26 mouse cellular contexts compared by ENCODE assay signal in the genomic region with DNA sequence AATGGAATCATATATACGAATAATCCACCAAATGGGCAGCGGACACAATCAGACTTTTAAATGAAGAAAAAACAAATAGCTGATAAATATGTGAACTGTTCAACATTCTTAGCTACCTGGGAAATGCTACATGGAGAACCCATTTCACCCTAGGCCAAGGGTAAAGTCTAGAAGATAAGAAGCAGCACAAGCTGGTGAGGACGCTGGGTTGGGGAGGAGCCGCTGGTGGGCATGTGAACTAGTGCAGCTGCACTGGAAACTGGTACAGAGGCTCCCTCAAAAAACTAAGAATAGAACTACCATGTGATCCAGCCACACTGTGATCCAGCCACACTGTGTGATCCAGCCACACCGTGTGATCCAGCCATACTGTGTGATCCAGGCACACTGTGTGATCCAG.
DNase-seq lines count a peak whose midpoint lies in the region; ATAC-seq lines count a peak whose summit lies in the region.
"Had no signal": no experiment of that assay in that cellular context is flagged by ENCODE, and none has a peak within 500 bp of the region (broad histone marks: within the 10 kb centered on the region; RNA-seq: fewer than 3 reads in every experiment).

No protein-coding gene starts in this region.

- peaks cover 7% of the 10 kb centered on the region for H3K9me3 ChIP-seq in megakaryocyte, embryonic 14.5 days
- no peaks in the 10 kb centered on the region for H3K9me3 ChIP-seq in stomach, embryonic 16.5 days (replicated peaks; ENCODE audit: control insufficient read depth, low read length)
- H3K9me3 ChIP-seq: forebrain, embryonic 10.5 days; forebrain, embryonic 13.5 days; G1E; heart, embryonic 10.5 days; heart, embryonic 13.5 days had no signal

- no peak for ATAC-seq in megakaryocyte, adult 5-6 weeks (ENCODE audit: poor library complexity, severe bottlenecking)
- ATAC-seq in stomach, embryonic 16.5 days (ENCODE audit: insufficient read depth, low FRiP score) = peak; percentile 44; the same call in 1 of the 2 replicates
- ATAC-seq: forebrain, embryonic 13.5 days; forebrain, embryonic 16.5 days; Patski had no signal

- H3K9ac ChIP-seq in stomach, embryonic 16.5 days (ENCODE audit: low read length) = no peak overlapping the region
- H3K9ac ChIP-seq: forebrain, embryonic 13.5 days; heart, embryonic 13.5 days; hindbrain, embryonic 14.5 days had no signal

- H3K27ac ChIP-seq in stomach, embryonic 16.5 days (ENCODE audit: low read length) = no peak overlapping the region
- H3K27ac ChIP-seq: forebrain, embryonic 10.5 days; forebrain, embryonic 13.5 days; heart, adult 2 months; heart, embryonic 10.5 days; heart, embryonic 13.5 days; hindbrain, embryonic 14.5 days had no signal

- H3K4me2 ChIP-seq in stomach, embryonic 16.5 days (ENCODE audit: low read depth, low read length) = no peak overlapping the region
- H3K4me2 ChIP-seq: forebrain, embryonic 13.5 days; heart, embryonic 13.5 days; hindbrain, embryonic 14.5 days had no signal

- H3K4me1 ChIP-seq in megakaryocyte, embryonic 14.5 days = peaks cover 33% of the 10 kb centered on the region
- no peaks in the 10 kb centered on the region for H3K4me1 ChIP-seq in stomach, embryonic 16.5 days (ENCODE audit: control insufficient read depth, insufficient read depth, low read length)

- peak; percentile 27 for DNase-seq in testis, postnatal 10 days (ENCODE audit: low spot score)
- DNase-seq in testis, postnatal 14 days (ENCODE audit: low spot score) = no peak
- DNase-seq in urinary bladder, adult 2 months (ENCODE audit: low spot score) = no peak
- DNase-seq: adrenal gland, postnatal 10 days; adrenal gland, postnatal 36 days; B cell, adult 2 months; cerebellum, adult 18-20 months; cerebellum, adult 9-10 months; cerebellum, postnatal 14 days; gastrocnemius, postnatal 10 days; gastrocnemius, postnatal 36 days; heart, adult 2 months; heart, postnatal 14 days; heart, postnatal 4 days had no signal

- WGBS in stomach, embryonic 16.5 days = 85% methylated on average over 5 of the region's 5 CpGs

- H3K27me3 ChIP-seq in megakaryocyte, embryonic 14.5 days (replicated peaks) = peaks cover 7% of the 10 kb centered on the region
- no peaks in the 10 kb centered on the region for H3K27me3 ChIP-seq in stomach, embryonic 16.5 days (ENCODE audit: control insufficient read depth, insufficient read depth, low read length)
- H3K27me3 ChIP-seq: CH12.LX; forebrain, embryonic 13.5 days; heart, embryonic 13.5 days; Patski had no signal

- peak overlapping the region; percentile 33 for H3K4me3 ChIP-seq in megakaryocyte, embryonic 14.5 days (replicated peaks)
- H3K4me3 ChIP-seq in stomach, embryonic 16.5 days (replicated peaks; ENCODE audit: low read length) = no peak overlapping the region
- H3K4me3 ChIP-seq: forebrain, embryonic 10.5 days; forebrain, embryonic 13.5 days; heart, adult 2 months; heart, embryonic 10.5 days; heart, embryonic 13.5 days had no signal

- H3K36me3 ChIP-seq in megakaryocyte, embryonic 14.5 days (replicated peaks; ENCODE audit: low read length) = no peaks in the 10 kb centered on the region
- no peaks in the 10 kb centered on the region for H3K36me3 ChIP-seq in stomach, embryonic 16.5 days (ENCODE audit: control insufficient read depth, insufficient read depth, low read length)
- H3K36me3 ChIP-seq: forebrain, embryonic 10.5 days; G1E; heart, embryonic 10.5 days; heart, embryonic 13.5 days had no signal
